Mouse (Mus musculus): ENCODE measurements around the gene Atoh8. TPM values are rescaled to one million over a fixed set of nuclear protein-coding genes. Genes with fewer than 3 reads are reported as not detected.

Atoh8 gene
- polyA plus RNA-seq, 1 experiment from 2014 or later: 5.7 TPM

DNA sequence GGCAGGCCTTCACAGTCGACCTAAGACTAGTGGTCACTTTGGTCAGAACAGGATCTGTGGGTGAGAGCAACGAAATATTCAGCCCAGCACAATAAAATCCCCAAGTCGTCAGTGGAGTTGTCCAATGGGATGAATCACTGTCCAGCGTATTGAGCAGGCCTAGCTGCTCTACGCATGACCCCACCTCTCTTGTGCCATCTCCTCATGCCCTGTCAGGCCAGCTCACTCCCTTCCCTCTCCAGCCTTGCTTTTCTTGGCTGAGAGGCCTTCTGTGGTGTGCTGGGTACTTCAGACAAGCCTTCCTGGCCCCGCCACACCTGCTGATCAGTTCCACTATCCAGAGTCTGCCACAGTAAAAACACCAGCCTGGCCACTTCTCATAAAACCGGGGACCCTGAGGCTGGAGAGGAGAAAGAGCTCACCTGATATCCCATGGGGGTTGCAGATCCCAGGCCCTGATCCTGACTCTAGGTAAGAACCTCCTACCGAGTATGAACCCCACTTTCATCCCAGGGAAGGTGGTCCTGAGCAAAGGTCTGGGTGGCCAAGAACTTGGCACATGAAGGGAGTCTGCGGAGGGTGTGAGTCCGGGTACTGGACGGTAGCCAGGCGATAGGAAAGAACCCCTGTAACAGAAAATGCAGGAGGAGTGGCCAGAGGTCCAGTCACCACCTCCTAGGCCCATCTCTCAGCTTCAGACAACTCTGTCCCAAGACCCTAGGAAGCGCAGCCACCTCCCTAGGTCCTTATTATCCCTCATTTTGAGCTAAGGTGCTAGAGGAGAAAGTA lies 7.3 kb upstream of the Atoh8 start:
- ChIA-PET CTCF (interaction anchor here (1.3 to 3.6 kb wide), 5 partner anchors 10 to 57 kb away, joined by 3 to 23 read pairs (median 5); no protein-coding TSS in a partner anchor), POLR2A (interaction anchor here (0.9 to 1.0 kb wide), 2 partner anchors 10 to 49 kb away, joined by 3 to 4 read pairs; no protein-coding TSS in a partner anchor)
- ATAC-seq (peak; percentile 33), DNase-seq (ENCODE audit: low read depth, low spot score) (no peak)
- TF ChIP-seq CTCF (IDR thresholded peaks at IDR 0.05): no peak
- in situ Hi-C loops (cut with MboI; ENCODE audit: low pct_unique_long_range_greater_than_20kb): loop anchor here (5.0 to 10.0 kb wide), 2 partner anchors 55 to 318 kb away; no protein-coding TSS in a partner anchor
- H3K27me3 ChIP-seq: no peaks in the 10 kb centered on the region

- in situ Hi-C loops (cut with MboI; ENCODE audit: low pct_unique_long_range_greater_than_20kb): loop anchor here (5.0 to 10.0 kb wide), 2 partner anchors 54 to 317 kb away; no protein-coding TSS in a partner anchor
- CTCF ChIA-PET: interaction anchor here (1.3 to 3.6 kb wide), 4 partner anchors 14 to 56 kb away, joined by 3 to 23 read pairs (median 10); no protein-coding TSS in a partner anchor
- ATAC-seq (no peak), DNase-seq (ENCODE audit: low read depth, low spot score) (no peak)
- TF ChIP-seq CTCF (IDR thresholded peaks at IDR 0.05): no peak
- no peaks in the 10 kb centered on the region for H3K27me3 ChIP-seq
- POLR2A ChIA-PET: interaction anchor here (0.9 kb wide), 1 partner anchor 48 kb away, joined by 4 read pairs; no protein-coding TSS in a partner anchor
Measured at GRCm38 (mm10) chr6:72241843-72242154, 6.4 kb upstream of the Atoh8 start.

GRCm38 (mm10) chr6:72241133-72241842 lies 5.9 kb upstream of the Atoh8 start:
- TF ChIP-seq CTCF (IDR thresholded peaks at IDR 0.05): no peak
- DNase-seq (ENCODE audit: low read depth, low spot score) (no peak), ATAC-seq (no peak)
- ChIA-PET CTCF (interaction anchor here (1.0 to 3.6 kb wide), 5 partner anchors 8 to 55 kb away, joined by 3 to 23 read pairs (median 5); no protein-coding TSS in a partner anchor), POLR2A (interaction anchor here (0.9 kb wide), 1 partner anchor 47 kb away, joined by 4 read pairs; no protein-coding TSS in a partner anchor)
- H3K27me3 ChIP-seq: no peaks in the 10 kb centered on the region
- in situ Hi-C loops (cut with MboI; ENCODE audit: low pct_unique_long_range_greater_than_20kb): loop anchor here (5.0 to 10.0 kb wide), 2 partner anchors 54 to 316 kb away; no protein-coding TSS in a partner anchor

DNA sequence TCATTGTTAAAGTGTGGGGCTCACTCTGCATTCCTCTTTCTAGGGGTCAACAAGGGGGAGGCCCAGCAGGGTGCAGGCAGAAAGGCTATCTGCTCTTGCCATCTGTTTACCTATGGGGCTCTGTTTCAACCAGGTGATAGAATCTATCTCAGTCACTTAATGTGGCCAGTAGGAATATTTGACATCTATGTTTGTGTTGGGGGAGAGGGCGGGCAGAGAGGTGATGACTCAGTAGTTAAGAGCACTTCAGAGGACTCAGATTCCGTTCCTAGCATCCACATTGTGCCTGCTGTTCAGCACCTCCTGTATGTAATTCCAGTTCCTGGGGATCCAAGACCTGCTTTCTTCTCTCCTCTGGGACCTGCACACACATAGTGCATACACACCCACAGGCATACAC lies 4.7 kb upstream of the Atoh8 start:
- ChIA-PET CTCF (interaction anchor here (1.0 to 3.6 kb wide), 2 partner anchors 9 to 54 kb away, joined by 3 to 16 read pairs; no protein-coding TSS in a partner anchor), POLR2A (no interaction called here)
- DNase-seq (ENCODE audit: low read depth, low spot score) (no peak), ATAC-seq (no peak)
- in situ Hi-C loops (cut with MboI; ENCODE audit: low pct_unique_long_range_greater_than_20kb): loop anchor here (5.0 to 10.0 kb wide), 2 partner anchors 53 to 315 kb away; no protein-coding TSS in a partner anchor
- no peak for TF ChIP-seq CTCF (IDR thresholded peaks at IDR 0.05)
- H3K27me3 ChIP-seq: no peaks in the 10 kb centered on the region

- ChIA-PET POLR2A (interaction anchor here (0.5 to 3.0 kb wide), 4 partner anchors 10 to 51 kb away, joined by 3 to 11 read pairs (median 4); no protein-coding TSS in a partner anchor), CTCF (interaction anchor here (0.6 to 4.9 kb wide), 17 partner anchors 10 to 1105 kb away, joined by 3 to 64 read pairs (median 5); no protein-coding TSS in a partner anchor)
Measured at GRCm38 (mm10) chr6:72237035-72237434, 1.7 kb upstream of the Atoh8 start.

DNA sequence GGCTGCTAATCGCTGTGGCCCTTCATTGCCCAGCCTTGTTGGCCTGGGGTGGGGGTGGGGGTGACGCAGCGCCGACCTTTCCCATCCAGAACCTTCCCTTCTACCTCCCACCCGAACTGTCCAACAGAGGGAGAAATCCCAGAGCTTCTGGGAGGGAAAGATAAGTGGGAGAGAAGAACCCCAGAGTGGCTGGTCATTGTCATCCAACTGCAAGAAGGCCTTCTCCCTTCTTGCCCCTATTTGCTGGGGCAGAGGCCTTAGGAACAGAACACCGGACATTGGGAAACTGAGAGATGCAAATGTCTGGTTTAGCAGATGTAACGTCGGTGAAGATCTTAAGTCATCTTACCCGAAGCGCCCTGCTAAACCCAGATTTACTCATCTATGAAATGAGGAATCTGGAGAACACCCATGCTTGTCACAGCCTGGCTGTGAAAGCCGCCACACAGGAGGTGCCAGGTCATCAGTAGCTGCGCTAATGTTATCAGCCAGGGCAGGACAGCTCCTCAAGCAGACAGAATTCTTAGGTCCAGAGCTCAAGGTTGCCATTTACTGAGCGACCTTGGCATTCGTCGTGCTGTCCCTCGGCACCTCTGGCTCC lies 530 bp upstream of the Atoh8 start:
- CTCF ChIA-PET: interaction anchor here (1.0 to 4.9 kb wide), 6 partner anchors 17 to 49 kb away, joined by 3 to 64 read pairs (median 13); no protein-coding TSS in a partner anchor
- no peak for DNase-seq (ENCODE audit: low read depth, low spot score)
- no peaks in the 10 kb centered on the region for H3K27me3 ChIP-seq
- POLR2A ChIA-PET: interaction anchor here (1.2 to 3.0 kb wide), 4 partner anchors 17 to 50 kb away, joined by 3 to 11 read pairs (median 4); no protein-coding TSS in a partner anchor
- ATAC-seq: no peak
- in situ Hi-C loops (cut with MboI; ENCODE audit: low pct_unique_long_range_greater_than_20kb): no loop called here
- no peak for TF ChIP-seq CTCF (IDR thresholded peaks at IDR 0.05)

More at GRCm38 (mm10) chr6:72237035-72237434, 1.7 kb upstream of the Atoh8 start:
- DNase-seq (ENCODE audit: low read depth, low spot score): no peak
- TF ChIP-seq CTCF (IDR thresholded peaks at IDR 0.05): no peak
- in situ Hi-C loops (cut with MboI; ENCODE audit: low pct_unique_long_range_greater_than_20kb): no loop called here
- H3K27me3 ChIP-seq: no peaks in the 10 kb centered on the region
- ATAC-seq: no peak

- H3K27me3 ChIP-seq: no peaks in the 10 kb centered on the region
- ATAC-seq (no peak), DNase-seq (ENCODE audit: low read depth, low spot score) (no peak)
- POLR2A ChIA-PET: interaction anchor here (1.3 to 3.0 kb wide), 3 partner anchors 16 to 49 kb away, joined by 3 to 11 read pairs (median 5); no protein-coding TSS in a partner anchor
- no peak for TF ChIP-seq CTCF (IDR thresholded peaks at IDR 0.05)
- in situ Hi-C loops (cut with MboI; ENCODE audit: low pct_unique_long_range_greater_than_20kb): no loop called here
- CTCF ChIA-PET: interaction anchor here (0.9 to 4.9 kb wide), 4 partner anchors 10 to 47 kb away, joined by 3 to 64 read pairs (median 5); no protein-coding TSS in a partner anchor
Measured at GRCm38 (mm10) chr6:72234372-72235097, 842 bp downstream of the Atoh8 start.

DNA sequence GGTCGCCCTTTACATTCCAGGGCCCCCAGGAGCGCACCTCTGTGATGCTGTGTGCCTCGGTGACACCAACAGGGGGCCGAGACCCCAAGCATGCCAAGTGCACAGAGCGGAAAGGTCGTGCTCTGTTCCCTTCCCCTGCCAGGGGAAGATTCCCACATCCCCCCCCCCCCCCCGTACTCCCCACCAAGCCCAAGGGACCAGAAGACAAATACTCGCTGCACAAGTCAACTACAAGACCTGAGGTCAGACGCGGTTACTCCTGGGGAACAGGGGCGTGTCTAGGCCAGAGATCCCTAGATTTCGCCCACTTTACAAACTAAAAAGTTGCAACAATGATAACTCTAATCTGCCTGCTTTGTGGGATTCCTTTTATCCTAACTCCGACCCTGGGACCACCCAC lies 1.4 kb downstream of the Atoh8 start:
- in situ Hi-C loops (cut with MboI; ENCODE audit: low pct_unique_long_range_greater_than_20kb): no loop called here
- ATAC-seq (no peak), DNase-seq (ENCODE audit: low read depth, low spot score) (no peak)
- CTCF ChIA-PET: interaction anchor here (1.1 to 1.6 kb wide), 3 partner anchors 9 to 40 kb away, joined by 3 to 6 read pairs (median 5); no protein-coding TSS in a partner anchor
- POLR2A ChIA-PET: interaction anchor here (1.1 to 1.6 kb wide), 2 partner anchors 15 to 17 kb away, joined by 3 to 5 read pairs; no protein-coding TSS in a partner anchor
- no peaks in the 10 kb centered on the region for H3K27me3 ChIP-seq
- no peak for TF ChIP-seq CTCF (IDR thresholded peaks at IDR 0.05)

- CTCF ChIA-PET: interaction anchor here (0.9 to 1.3 kb wide), 4 partner anchors 8 to 46 kb away, joined by 3 to 6 read pairs (median 4); no protein-coding TSS in a partner anchor
- in situ Hi-C loops (cut with MboI; ENCODE audit: low pct_unique_long_range_greater_than_20kb): no loop called here
Measured at GRCm38 (mm10) chr6:72232870-72233269, 2.5 kb downstream of the Atoh8 start.

More at GRCm38 (mm10) chr6:72232870-72233269, 2.5 kb downstream of the Atoh8 start:
- no peak for TF ChIP-seq CTCF (IDR thresholded peaks at IDR 0.05)
- H3K27me3 ChIP-seq: no peaks in the 10 kb centered on the region
- POLR2A ChIA-PET: interaction anchor here (1.1 to 1.4 kb wide), 2 partner anchors 14 to 16 kb away, joined by 3 to 8 read pairs; no protein-coding TSS in a partner anchor
- DNase-seq (ENCODE audit: low read depth, low spot score): no peak
- ATAC-seq: no peak
